In the genomic region with DNA sequence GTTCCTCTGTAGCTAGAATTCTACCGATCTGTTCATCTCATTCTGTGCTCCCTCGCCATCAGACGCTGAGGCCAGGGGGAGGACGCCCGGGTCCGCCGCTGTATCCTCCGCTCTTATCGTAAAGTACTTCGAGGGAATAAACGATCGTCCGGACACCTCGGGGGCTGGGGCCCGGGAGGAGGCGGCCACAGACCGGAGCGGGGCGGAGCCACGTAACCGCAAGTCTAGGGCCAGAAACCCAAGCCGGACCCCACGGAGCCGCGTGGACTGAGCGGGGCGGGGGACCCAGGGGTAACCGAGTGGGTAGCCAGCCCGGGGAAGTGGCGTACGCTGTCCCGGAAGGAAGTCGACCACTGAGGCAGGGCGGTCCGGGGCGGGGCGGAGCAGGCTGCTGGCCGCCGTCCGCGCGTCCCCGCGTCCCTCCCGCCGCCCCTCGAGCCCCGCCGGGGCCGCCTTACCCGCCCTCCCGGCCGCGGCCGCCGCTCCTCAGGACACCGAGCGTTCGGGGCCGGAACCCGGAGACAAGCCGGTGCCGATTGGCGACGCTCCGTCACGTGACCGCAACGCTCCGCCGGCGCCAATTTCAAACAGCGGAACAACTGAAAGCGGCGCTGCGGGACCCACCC, we compare ENCODE assay signal across 8 mouse cellular contexts. TPM values are rescaled to one million over a fixed set of nuclear protein-coding genes. Genes with fewer than 3 reads are reported as not detected.
DNase-seq lines count a peak whose midpoint lies in the region; ATAC-seq and TF ChIP-seq lines count a peak whose summit lies in the region.

A gene (minus strand): TSS at position 531 of the 626 bp plus-strand sequence.
A gene (plus strand): TSS at position 587 of the 626 bp plus-strand sequence.

- H3K27ac ChIP-seq in forebrain, embryonic 10.5 days: peak within 1 kb of the TSS; percentile 97
- H3K27ac ChIP-seq in heart, embryonic 15.5 days: peak within 1 kb of the TSS; percentile 94
- H3K27ac ChIP-seq in liver, embryonic 14.5 days: peak within 1 kb of the TSS; percentile 78
- peak within 1 kb of the TSS; percentile 96 for H3K27ac ChIP-seq in stomach, embryonic 15.5 days

- H3K4me2 ChIP-seq in heart, embryonic 15.5 days: peak within 1 kb of the TSS; percentile 84
- H3K4me2 ChIP-seq in liver, embryonic 14.5 days (ENCODE audit: low read depth): peak within 1 kb of the TSS; percentile 91
- peak within 1 kb of the TSS; percentile 84 for H3K4me2 ChIP-seq in stomach, embryonic 15.5 days

- peak; percentile 62 to 75 for DNase-seq in CD8-positive naive resting alpha-beta T cell, adult 2 months (ENCODE audit: low read depth in 2 of 2, low spot score in 2 of 2)
- peak; percentile 68 for DNase-seq in c-Kit-negative CD71-positive TER-119-positive erythroid progenitor cells, embryonic 14.5 days (ENCODE audit: low read depth, low spot score)
- DNase-seq in forebrain, embryonic 10.5 days (ENCODE audit: extremely low spot score, low spot score): peak; percentile 88
- DNase-seq in kidney, postnatal 14 days: peak; percentile 91
- DNase-seq in liver, embryonic 14.5 days (ENCODE audit: low read depth in 3 of 3, low spot score in 3 of 3): peak; percentile 71 to 72 (median 72)
- DNase-seq in neural tube, embryonic 10.5 days (ENCODE audit: extremely low spot score, low spot score): peak; percentile 92

- no peaks in the 10 kb centered on the region for H3K27me3 ChIP-seq in forebrain, embryonic 10.5 days (ENCODE audit: poor library complexity, severe bottlenecking)
- no peaks in the 10 kb centered on the region for H3K27me3 ChIP-seq in heart, embryonic 15.5 days
- no peaks in the 10 kb centered on the region for H3K27me3 ChIP-seq in liver, embryonic 14.5 days (ENCODE audit: control insufficient read depth, insufficient read depth, low read length)
- no peaks in the 10 kb centered on the region for H3K27me3 ChIP-seq in stomach, embryonic 15.5 days (replicated peaks)

- peak; percentile 87 for ATAC-seq in heart, embryonic 15.5 days (replicated peaks; ENCODE audit: insufficient number of reproducible peaks, insufficient read depth, low FRiP score, low read depth)
- peak; percentile 89 for ATAC-seq in liver, embryonic 14.5 days (ENCODE audit: insufficient read depth)
- peak; percentile 89 for ATAC-seq in stomach, embryonic 15.5 days (ENCODE audit: insufficient read depth, low FRiP score, low read depth)

- H3K4me3 ChIP-seq in forebrain, embryonic 10.5 days: peak within 1 kb of the TSS; percentile 81
- H3K4me3 ChIP-seq in heart, embryonic 15.5 days: peak within 1 kb of the TSS; percentile 80
- H3K4me3 ChIP-seq in liver, embryonic 14.5 days (ENCODE audit: insufficient read depth in 1 of 2, low read depth in 2 of 2, low read length in 2 of 2): peak within 1 kb of the TSS; percentile 66 to 67
- H3K4me3 ChIP-seq in stomach, embryonic 15.5 days (replicated peaks): peak within 1 kb of the TSS; percentile 94

- no peak for TF ChIP-seq CTCF in liver, embryonic 14.5 days (IDR thresholded peaks at IDR 0.05; ENCODE audit: low read depth)

- peak within 1 kb of the TSS; percentile 76 for H3K9ac ChIP-seq in heart, embryonic 15.5 days
- peak within 1 kb of the TSS; percentile 86 for H3K9ac ChIP-seq in liver, embryonic 14.5 days (replicated peaks)
- H3K9ac ChIP-seq in stomach, embryonic 15.5 days: peak within 1 kb of the TSS; percentile 82

- H3K36me3 ChIP-seq in forebrain, embryonic 10.5 days (replicated peaks): peaks cover 59% of the 10 kb centered on the region
- peaks cover 28% of the 10 kb centered on the region for H3K36me3 ChIP-seq in heart, embryonic 15.5 days
- peaks cover 33% of the 10 kb centered on the region for H3K36me3 ChIP-seq in liver, embryonic 14.5 days (replicated peaks; ENCODE audit: control insufficient read depth, insufficient read depth, low read depth)
- peaks cover 22% of the 10 kb centered on the region for H3K36me3 ChIP-seq in stomach, embryonic 15.5 days

- no peak for TF ChIP-seq EP300 in liver, embryonic 14.5 days (IDR thresholded peaks at IDR 0.05; ENCODE audit: low read depth)

- no peaks in the 10 kb centered on the region for H3K9me3 ChIP-seq in forebrain, embryonic 10.5 days
- no peaks in the 10 kb centered on the region for H3K9me3 ChIP-seq in heart, embryonic 15.5 days (replicated peaks)
- H3K9me3 ChIP-seq in liver, embryonic 14.5 days (ENCODE audit: control insufficient read depth, low read length): no peaks in the 10 kb centered on the region
- no peaks in the 10 kb centered on the region for H3K9me3 ChIP-seq in stomach, embryonic 15.5 days

- WGBS in forebrain, embryonic 10.5 days: under 1% methylated on average over 57 of the region's 76 CpGs
- under 1% methylated on average over 76 of the region's 76 CpGs for WGBS in heart, embryonic 15.5 days
- under 1% methylated on average over 55 of the region's 76 CpGs for WGBS in liver, embryonic 14.5 days (ENCODE audit: insufficient replicate concordance)
- under 1% methylated on average over 56 of the region's 76 CpGs for whole genome bisulfite sequencing in stomach, embryonic 15.5 days

- peaks cover 50% of the 10 kb centered on the region for H3K4me1 ChIP-seq in forebrain, embryonic 10.5 days
- peaks cover 39% of the 10 kb centered on the region for H3K4me1 ChIP-seq in heart, embryonic 15.5 days (replicated peaks)
- H3K4me1 ChIP-seq in liver, embryonic 14.5 days (replicated peaks; ENCODE audit: control insufficient read depth in 2 of 2, insufficient read depth in 2 of 2, low read length in 1 of 2): peaks cover 0 to 13% of the 10 kb centered on the region in 2 experiments; a peak in 3 of 4 replicates
- H3K4me1 ChIP-seq in stomach, embryonic 15.5 days: peaks cover 14% of the 10 kb centered on the region

RNA-seq across cellular contexts. Expression of the first gene that starts in this region (rescaled TPM):
- polyA plus RNA-seq in forebrain, embryonic 10.5 days (2016; fragmentation: Nextera tagmentation; extraction: Ambion mirVana): 192 and 194 TPM in 2 replicates
- 69.7 and 80.4 TPM in 2 replicates for polyA plus RNA-seq in heart, embryonic 15.5 days (2015; fragmentation: Nextera tagmentation; extraction: Ambion mirVana)
- polyA plus RNA-seq in liver, embryonic 14.5 days (2012; rRNA removed): 15.3 and 19.0 TPM in 2 replicates
- polyA plus RNA-seq in liver, embryonic 14.5 days (2014; fragmentation: Nextera tagmentation; extraction: Ambion mirVana): 45.1 and 51.4 TPM in 2 replicates
- polyA plus RNA-seq in stomach, embryonic 15.5 days (2015; fragmentation: Nextera tagmentation; extraction: Ambion mirVana): 96.8 and 102 TPM in 2 replicates

RNA-seq across cellular contexts. Expression of the second gene that starts in this region (rescaled TPM):
- polyA plus RNA-seq in forebrain, embryonic 10.5 days (2016; fragmentation: Nextera tagmentation; extraction: Ambion mirVana): 77.0 and 78.9 TPM in 2 replicates
- polyA plus RNA-seq in heart, embryonic 15.5 days (2015; fragmentation: Nextera tagmentation; extraction: Ambion mirVana): 18.1 and 28.4 TPM in 2 replicates
- 25.2 and 25.5 TPM in 2 replicates for polyA plus RNA-seq in liver, embryonic 14.5 days (2012; rRNA removed)
- 12.0 and 12.2 TPM in 2 replicates for polyA plus RNA-seq in liver, embryonic 14.5 days (2014; fragmentation: Nextera tagmentation; extraction: Ambion mirVana)
- 23.2 and 27.3 TPM in 2 replicates for polyA plus RNA-seq in stomach, embryonic 15.5 days (2015; fragmentation: Nextera tagmentation; extraction: Ambion mirVana)

Comparison
In these comparisons a context has a peak if more than half of its experiments do, and no peak if none do; other contexts are left out.
1. Peak in every context shown above with its lines: DNase-seq, ATAC-seq, H3K4me3 ChIP-seq and H3K27ac ChIP-seq.